Mouse (Mus musculus) stomach, adult 2 months (tissue): ENCODE measurements around the gene Tdpoz5. TPM values are rescaled to one million over a fixed set of nuclear protein-coding genes. Genes with fewer than 3 reads are reported as not detected.

ENCODE experiments used
- polyA plus RNA-seq: library from polyadenylated mRNA; depleted of rRNA; stranded (reverse); fragments of >200 nt; gene quantifications from 2 replicates; pipeline ENCODE4 v1.2.3, GENCODE M21; 2012; rRNA removed

The Tdpoz5 gene
- polyA plus RNA-seq, result not detected in 2 replicates

DNA sequence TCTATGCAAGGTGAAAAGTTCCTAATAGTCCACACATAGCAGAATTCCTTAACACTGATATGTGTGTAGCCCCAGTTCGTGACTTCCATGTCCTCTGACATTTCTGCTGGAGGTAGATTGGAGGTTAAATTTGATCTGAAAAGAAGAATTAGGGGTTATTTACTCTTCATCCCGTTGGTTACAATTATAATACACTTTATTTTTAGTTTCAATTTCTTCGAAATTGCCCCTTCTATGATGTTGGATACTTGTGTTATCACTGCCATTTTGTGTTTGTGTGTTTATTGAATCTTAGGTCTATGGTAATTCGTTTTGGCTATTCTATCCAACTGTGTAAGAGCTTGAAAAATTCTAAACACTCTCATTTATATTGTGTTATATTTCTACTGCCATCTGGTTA, at the start of gene Tdpoz5:
Tdpoz5 (minus strand) TSS at position 101 of the 400 bp plus-strand sequence.

GRCm38 (mm10) chr3:93943443-93943842, 17.7 kb downstream of the Tdpoz5 start, which contains the start of gene Gm9117:
Gm9117 (minus strand) TSS chr3:93943543.

Other genes with a start within 250 kb of the Tdpoz5 start
- gene Gm5773, start 188.3 kb downstream of the Tdpoz5 start, polyA plus RNA-seq, result not detected in 2 replicates
- gene Tdpoz4, start 164.9 kb downstream of the Tdpoz5 start, polyA plus RNA-seq, result not detected in 2 replicates
- gene Tdpoz3, start 135.3 kb downstream of the Tdpoz5 start, polyA plus RNA-seq, result not detected in 2 replicates
- gene Gm9117, start 17.8 kb downstream of the Tdpoz5 start, polyA plus RNA-seq, result 0.09 TPM in 1 of 2 replicates, not detected in the other
- gene Gm9125, start 93.6 kb upstream of the Tdpoz5 start, polyA plus RNA-seq, result not detected in 2 replicates
- not detected in 2 replicates for gene Gm10697, start 111.3 kb upstream of the Tdpoz5 start, polyA plus RNA-seq
- not detected in 2 replicates for gene Gm10696, start 216.9 kb upstream of the Tdpoz5 start, polyA plus RNA-seq
- not detected in 2 replicates for gene Gm5286, start 235.4 kb upstream of the Tdpoz5 start, polyA plus RNA-seq